Mouse (Mus musculus): ENCODE data around the gene Zmynd19. TPM values are rescaled to one million over a fixed set of nuclear protein-coding genes. Genes with fewer than 3 reads are reported as not detected.
"Not testable (repeated sequence)": the region's sequence is repeated elsewhere in the genome, so short reads cannot be mapped to it uniquely, and the experiment has no call there.

The Zmynd19 gene
- polyA plus RNA-seq, 1 experiment: 15.4 TPM

- Histone ChIP-seq H3K4me1 (ENCODE audit: control insufficient read depth, insufficient read depth, low read length) (peaks cover 2% of the 10 kb centered on the region; the same call in 1 of the 2 replicates), H3K27ac (ENCODE audit: control insufficient read depth, insufficient read depth, low read depth, low read length, poor library complexity) (no peak overlapping the region), H3K4me3 (replicated peaks; ENCODE audit: control insufficient read depth, low read depth, low read length) (no peak overlapping the region)
- no peak for TF ChIP-seq CTCF (IDR thresholded peaks at IDR 0.05; ENCODE audit: control insufficient read depth, insufficient read depth, low read length)
- no peak for TF ChIP-seq POLR2A (IDR thresholded peaks at IDR 0.05; ENCODE audit: borderline replicate concordance, control insufficient read depth, low read depth, low read length)
- WGBS: 79% methylated on average over 2 of the region's 2 CpGs
Observed at GRCm38 (mm10) chr2:24929119-24929518, 20.5 kb upstream of the Zmynd19 start.

GRCm38 (mm10) chr2:24929593-24929992 is 20.0 kb upstream of the Zmynd19 start:
- H3K27ac ChIP-seq (ENCODE audit: control insufficient read depth, insufficient read depth, low read depth, low read length, poor library complexity): no peak overlapping the region
- peaks cover 2% of the 10 kb centered on the region; the same call in 1 of the 2 replicates for H3K4me1 ChIP-seq (ENCODE audit: control insufficient read depth, insufficient read depth, low read length)
- no peak overlapping the region for H3K4me3 ChIP-seq (replicated peaks; ENCODE audit: control insufficient read depth, low read depth, low read length)
- TF ChIP-seq CTCF (IDR thresholded peaks at IDR 0.05; ENCODE audit: control insufficient read depth, insufficient read depth, low read length) (no peak), POLR2A (IDR thresholded peaks at IDR 0.05; ENCODE audit: borderline replicate concordance, control insufficient read depth, low read depth, low read length) (no peak)
- WGBS: 89% methylated on average over 5 of the region's 5 CpGs

- H3K4me3 ChIP-seq (replicated peaks; ENCODE audit: control insufficient read depth, low read depth, low read length): peak overlapping the region; percentile 73
- peak overlapping the region; percentile 97 for H3K27ac ChIP-seq (ENCODE audit: control insufficient read depth, insufficient read depth, low read depth, low read length, poor library complexity)
- peaks cover 2% of the 10 kb centered on the region; the same call in 1 of the 2 replicates for H3K4me1 ChIP-seq (ENCODE audit: control insufficient read depth, insufficient read depth, low read length)
- 2% methylated on average over 19 of the region's 19 CpGs for WGBS
- no peak for TF ChIP-seq CTCF (IDR thresholded peaks at IDR 0.05; ENCODE audit: control insufficient read depth, insufficient read depth, low read length)
- TF ChIP-seq POLR2A (IDR thresholded peaks at IDR 0.05; ENCODE audit: borderline replicate concordance, control insufficient read depth, low read depth, low read length): 0 out of 2 replicates have a peak, but pooled peaks have one; percentile 13
Observed at GRCm38 (mm10) chr2:24934441-24934963, 15.1 kb upstream of the Zmynd19 start.

DNA sequence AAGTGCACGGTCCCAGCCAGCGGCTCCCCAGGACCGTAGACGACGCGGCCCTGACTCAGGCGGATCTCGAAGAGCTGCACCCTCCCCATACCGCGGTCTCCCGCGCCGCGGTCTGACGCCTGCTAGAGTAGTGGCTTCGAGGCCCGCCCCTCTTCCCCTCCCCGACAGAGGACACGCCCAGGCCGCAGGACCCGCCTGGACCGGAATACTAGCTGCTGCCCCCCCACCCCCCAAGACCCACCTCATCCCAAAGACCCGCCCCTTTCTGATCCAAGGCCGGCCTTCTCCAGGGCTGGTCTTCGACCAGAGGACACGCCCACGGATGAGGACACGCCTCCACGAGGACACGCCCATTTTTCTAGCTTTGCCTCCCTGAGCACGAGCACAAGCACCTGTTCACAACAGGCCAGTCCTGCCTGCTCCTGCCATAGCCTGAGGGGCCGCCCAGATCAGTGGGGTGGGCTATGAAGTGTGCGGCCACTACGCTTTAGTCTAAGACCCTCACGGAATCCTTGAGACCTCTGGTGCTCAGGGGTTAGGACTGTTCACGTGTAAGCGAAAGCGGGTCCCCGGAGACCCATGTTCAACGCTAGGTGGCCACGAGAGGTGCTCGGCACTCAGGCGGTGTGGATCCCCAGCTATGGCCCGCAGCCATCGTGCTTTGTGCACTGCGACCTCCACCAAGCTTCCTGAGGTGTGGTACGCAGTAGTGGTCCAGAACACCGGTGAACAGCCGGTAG is 14.4 kb upstream of the Zmynd19 start, which contains the start of gene Arrdc1:
Arrdc1 (minus strand) TSS at position 196 of the 740 bp plus-strand sequence.
- peaks cover 2% of the 10 kb centered on the region; the same call in 1 of the 2 replicates for H3K4me1 ChIP-seq (ENCODE audit: control insufficient read depth, insufficient read depth, low read length)
- peak within 1 kb of the TSS; percentile 97 for H3K27ac ChIP-seq (ENCODE audit: control insufficient read depth, insufficient read depth, low read depth, low read length, poor library complexity)
- TF ChIP-seq CTCF (IDR thresholded peaks at IDR 0.05; ENCODE audit: control insufficient read depth, insufficient read depth, low read length): peak; percentile 55
- peak; percentile 80 for TF ChIP-seq POLR2A (IDR thresholded peaks at IDR 0.05; ENCODE audit: borderline replicate concordance, control insufficient read depth, low read depth, low read length)
- WGBS: under 1% methylated on average over 48 of the region's 49 CpGs
- H3K4me3 ChIP-seq (replicated peaks; ENCODE audit: control insufficient read depth, low read depth, low read length): peak within 1 kb of the TSS; percentile 73

DNA sequence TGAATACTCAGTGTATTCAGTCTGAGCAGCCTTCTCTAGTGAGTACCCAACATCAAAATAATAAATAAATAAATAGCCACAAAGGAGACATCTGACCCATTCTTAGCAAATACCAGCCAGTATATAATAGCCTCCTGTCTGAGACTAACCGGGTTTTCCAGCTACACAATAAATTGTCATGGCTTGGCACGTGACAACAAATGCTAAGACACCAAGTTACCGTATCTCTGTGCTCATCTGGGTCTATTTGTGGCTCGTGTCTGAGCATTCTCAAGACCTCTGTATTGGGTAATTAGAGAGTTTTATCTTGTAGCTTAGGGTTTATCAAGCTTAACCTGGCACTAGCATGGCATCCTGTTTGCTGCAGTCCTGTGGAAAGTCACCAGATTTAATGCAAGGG is 7.5 kb upstream of the Zmynd19 start:
- Histone ChIP-seq H3K4me3 (replicated peaks; ENCODE audit: control insufficient read depth, low read depth, low read length) (no peak overlapping the region), H3K4me1 (ENCODE audit: control insufficient read depth, insufficient read depth, low read length) (no peaks in the 10 kb centered on the region), H3K27ac (ENCODE audit: control insufficient read depth, insufficient read depth, low read depth, low read length, poor library complexity) (no peak overlapping the region)
- WGBS: 62% methylated on average over 4 of the region's 4 CpGs
- TF ChIP-seq CTCF (IDR thresholded peaks at IDR 0.05; ENCODE audit: control insufficient read depth, insufficient read depth, low read length) (no peak), POLR2A (IDR thresholded peaks at IDR 0.05; ENCODE audit: borderline replicate concordance, control insufficient read depth, low read depth, low read length) (no peak)

DNA sequence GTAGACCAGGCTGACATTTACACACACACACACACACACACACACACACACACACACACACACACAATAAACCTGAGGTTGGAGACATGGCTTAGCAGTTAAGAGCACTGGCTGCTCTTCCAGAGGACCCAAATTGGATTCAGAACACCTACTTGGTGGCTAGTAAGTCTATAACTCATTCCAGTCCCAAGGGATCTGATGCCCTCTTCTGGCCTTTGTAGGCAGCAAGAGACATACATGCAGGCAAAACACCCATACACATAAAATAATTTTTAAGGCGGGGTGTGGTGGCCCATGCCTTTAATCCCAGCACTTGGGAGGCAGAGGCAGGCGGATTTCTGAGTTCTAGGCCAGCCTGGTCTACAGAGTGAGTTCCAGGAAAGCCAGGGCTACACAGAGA is 5.3 kb upstream of the Zmynd19 start:
- not testable (repeated sequence) for H3K4me1 ChIP-seq (ENCODE audit: control insufficient read depth, insufficient read depth, low read length); H3K4me3 ChIP-seq (replicated peaks; ENCODE audit: control insufficient read depth, low read depth, low read length); H3K27ac ChIP-seq (ENCODE audit: control insufficient read depth, insufficient read depth, low read depth, low read length, poor library complexity)
- WGBS: 37% methylated on average over 2 of the region's 2 CpGs

- no peaks in the 10 kb centered on the region; the same call in 1 of the 2 replicates for H3K4me1 ChIP-seq (ENCODE audit: control insufficient read depth, insufficient read depth, low read length)
- peak overlapping the region; percentile 79 for H3K4me3 ChIP-seq (replicated peaks; ENCODE audit: control insufficient read depth, low read depth, low read length)
- whole genome bisulfite sequencing: 0% methylated on average over 31 of the region's 31 CpGs
Observed at GRCm38 (mm10) chr2:24950189-24950535, 570 bp downstream of the Zmynd19 start.

GRCm38 (mm10) chr2:24952537-24953055 is 3.0 kb downstream of the Zmynd19 start:
- TF ChIP-seq POLR2A (IDR thresholded peaks at IDR 0.05; ENCODE audit: borderline replicate concordance, control insufficient read depth, low read depth, low read length): no peak
- TF ChIP-seq CTCF (IDR thresholded peaks at IDR 0.05; ENCODE audit: control insufficient read depth, insufficient read depth, low read length): no peak
- H3K27ac ChIP-seq (ENCODE audit: control insufficient read depth, insufficient read depth, low read depth, low read length, poor library complexity): no peak overlapping the region
- H3K4me1 ChIP-seq (ENCODE audit: control insufficient read depth, insufficient read depth, low read length): no peaks in the 10 kb centered on the region; the same call in 1 of the 2 replicates
- no peak overlapping the region for H3K4me3 ChIP-seq (replicated peaks; ENCODE audit: control insufficient read depth, low read depth, low read length)
- WGBS: 62% methylated on average over 4 of the region's 4 CpGs

More at GRCm38 (mm10) chr2:24950189-24950535, 570 bp downstream of the Zmynd19 start:
- TF ChIP-seq POLR2A (IDR thresholded peaks at IDR 0.05; ENCODE audit: borderline replicate concordance, control insufficient read depth, low read depth, low read length) (no peak), CTCF (IDR thresholded peaks at IDR 0.05; ENCODE audit: control insufficient read depth, insufficient read depth, low read length) (no peak)
- H3K27ac ChIP-seq (ENCODE audit: control insufficient read depth, insufficient read depth, low read depth, low read length, poor library complexity): peak overlapping the region; percentile 61; the same call in 1 of the 2 replicates

Data from bone marrow, adult 2 months (tissue).